Mouse (Mus musculus): ENCODE data around the gene Ptprd. TPM values are rescaled to one million over a fixed set of nuclear protein-coding genes. Genes with fewer than 3 reads are reported as not detected.
"Not testable (repeated sequence)": the region's sequence is repeated elsewhere in the genome, so short reads cannot be mapped to it uniquely, and the experiment has no call there.

The Ptprd gene
- total RNA-seq, 1 experiment = 1.3 TPM

DNA sequence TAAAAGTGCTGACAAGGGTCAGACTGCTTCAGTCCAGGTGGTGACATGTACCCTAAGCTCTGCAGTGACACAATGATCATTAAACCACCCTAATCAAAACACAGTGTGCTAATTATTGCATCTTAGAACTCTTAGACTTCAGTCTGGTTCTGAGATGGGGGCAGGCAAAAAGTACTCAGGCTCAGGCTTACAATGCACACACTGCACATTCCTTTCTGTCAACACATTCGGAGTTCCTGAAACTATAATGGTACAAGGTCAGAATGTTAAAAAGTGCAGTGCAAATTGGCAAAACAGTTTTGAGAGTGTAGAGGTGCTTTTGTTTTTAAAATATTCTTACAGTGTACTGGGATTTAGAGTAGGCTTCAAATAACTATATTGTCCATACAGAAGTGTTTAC lies 2167.0 kb downstream of the Ptprd start:
- Histone ChIP-seq H3K4me1 (ENCODE audit: control insufficient read depth in 2 of 2, insufficient read depth in 2 of 2, low read length in 2 of 2, poor library complexity in 1 of 2) (no peaks in the 10 kb centered on the region), H3K9me3 (ENCODE audit: control insufficient read depth, insufficient read depth, low read depth, low read length) (no peaks in the 10 kb centered on the region), H3K36me3 (ENCODE audit: control insufficient read depth, insufficient read depth, low read length, poor library complexity, severe bottlenecking) (no peaks in the 10 kb centered on the region), H3K27ac (ENCODE audit: insufficient read depth, low read depth, low read length, poor library complexity, severe bottlenecking) (no peak overlapping the region), H3K4me3 (ENCODE audit: insufficient read depth in 1 of 2, low read depth in 1 of 2, low read length in 2 of 2, poor library complexity in 1 of 2, severe bottlenecking in 1 of 2) (no peak overlapping the region), H3K9ac (ENCODE audit: insufficient read depth, low read depth, low read length, poor library complexity, severe bottlenecking) (no peak overlapping the region)
- in situ Hi-C loops (cut with MboI; ENCODE audit: low sequenced_read_pairs in 2 of 2, unreplicated experiment in 2 of 2) = loop anchor here (25.0 kb wide), 1 partner anchor 333 kb away; no protein-coding TSS in a partner anchor
- TF ChIP-seq ZNF384 (IDR thresholded peaks at IDR 0.05; ENCODE audit: low read depth, low read length) = no peak
- TF ChIP-seq ZC3H11A (IDR thresholded peaks at IDR 0.05; ENCODE audit: borderline replicate concordance, low read depth, low read length) = no peak
- no peak for TF ChIP-seq CHD2 (IDR thresholded peaks at IDR 0.05; ENCODE audit: low read depth, low read length)
- no peak for TF ChIP-seq HCFC1 (IDR thresholded peaks at IDR 0.05; ENCODE audit: borderline replicate concordance, insufficient read depth, low read length)
- TF ChIP-seq MAFK (IDR thresholded peaks at IDR 0.05; ENCODE audit: insufficient read depth, low read depth, low read length) = no peak
- no peak for DNase-seq (ENCODE audit: low read depth, low spot score)

DNA sequence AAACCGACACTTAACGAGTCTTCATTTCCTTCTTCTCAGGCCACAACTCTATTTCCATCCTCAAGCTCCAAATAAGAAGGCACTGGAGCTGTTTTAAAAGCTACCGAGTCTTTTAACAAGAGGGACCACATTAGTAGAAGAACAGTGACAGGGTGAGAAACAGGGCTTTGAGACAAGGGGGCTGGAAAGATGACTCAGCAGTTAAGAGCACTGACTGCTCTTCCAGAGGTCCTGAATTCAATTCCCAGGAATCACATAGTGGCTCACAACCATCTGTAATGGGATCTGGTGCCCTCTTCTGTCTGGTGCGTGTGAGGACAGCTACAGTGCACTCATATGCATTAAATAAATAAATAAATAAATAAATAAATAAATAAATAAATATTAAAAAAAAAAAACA lies 2174.6 kb downstream of the Ptprd start:
- H3K9ac ChIP-seq (ENCODE audit: insufficient read depth, low read depth, low read length, poor library complexity, severe bottlenecking); H3K36me3 ChIP-seq (ENCODE audit: control insufficient read depth, insufficient read depth, low read length, poor library complexity, severe bottlenecking); DNase-seq (ENCODE audit: low read depth, low spot score); H3K4me1 ChIP-seq (ENCODE audit: control insufficient read depth in 2 of 2, insufficient read depth in 2 of 2, low read length in 2 of 2, poor library complexity in 1 of 2); H3K4me3 ChIP-seq (ENCODE audit: insufficient read depth in 1 of 2, low read depth in 1 of 2, low read length in 2 of 2, poor library complexity in 1 of 2, severe bottlenecking in 1 of 2); H3K27ac ChIP-seq (ENCODE audit: insufficient read depth, low read depth, low read length, poor library complexity, severe bottlenecking); H3K9me3 ChIP-seq (ENCODE audit: control insufficient read depth, insufficient read depth, low read depth, low read length): not testable (repeated sequence)
- TF ChIP-seq MAFK (IDR thresholded peaks at IDR 0.05; ENCODE audit: insufficient read depth, low read depth, low read length) (peak; percentile 93), ZC3H11A (IDR thresholded peaks at IDR 0.05; ENCODE audit: borderline replicate concordance, low read depth, low read length) (peak; percentile 47; the same call in 1 of the 2 replicates)
- in situ Hi-C loops (cut with MboI; ENCODE audit: low sequenced_read_pairs in 2 of 2, unreplicated experiment in 2 of 2) = loop anchor here (25.0 kb wide), 1 partner anchor 325 kb away; no protein-coding TSS in a partner anchor

DNA sequence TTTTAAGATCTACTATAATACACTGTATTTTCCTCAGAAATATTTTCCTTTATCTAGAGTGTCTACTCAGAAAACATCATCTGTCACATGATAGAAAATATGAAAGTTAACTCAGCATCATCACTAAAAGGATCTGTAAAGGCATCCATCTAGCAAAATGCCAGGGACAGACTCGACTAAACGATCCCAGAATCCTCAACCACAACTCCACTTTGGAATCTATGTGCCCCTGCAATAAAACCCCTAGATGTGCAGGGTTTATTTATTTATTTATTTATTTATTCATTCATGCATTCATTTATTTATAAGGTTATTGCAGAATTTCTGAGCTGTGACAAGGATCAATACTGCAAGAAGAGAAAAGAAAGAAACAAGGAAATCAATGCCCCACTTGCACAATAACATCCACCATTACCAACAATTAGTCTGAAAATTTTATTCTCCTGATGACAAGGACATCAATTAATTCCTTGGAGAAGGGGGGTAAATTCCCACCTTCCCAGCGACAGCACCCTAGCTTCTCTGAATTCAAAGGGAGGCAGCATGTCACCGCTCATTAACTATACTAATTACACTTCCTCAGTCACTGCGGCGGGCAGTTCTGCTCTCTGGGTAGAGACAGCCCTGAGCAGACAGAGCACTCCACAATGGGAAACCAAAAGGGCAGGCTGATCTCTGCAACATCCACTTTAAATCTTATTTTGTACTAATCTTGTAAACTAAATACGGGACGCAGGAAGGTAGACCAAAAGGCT lies 2186.0 kb downstream of the Ptprd start:
- Histone ChIP-seq H3K4me3 (ENCODE audit: insufficient read depth in 1 of 2, low read depth in 1 of 2, low read length in 2 of 2, poor library complexity in 1 of 2, severe bottlenecking in 1 of 2) (no peak overlapping the region), H3K27ac (ENCODE audit: insufficient read depth, low read depth, low read length, poor library complexity, severe bottlenecking) (no peak overlapping the region), H3K4me1 (ENCODE audit: control insufficient read depth in 2 of 2, insufficient read depth in 2 of 2, low read length in 2 of 2, poor library complexity in 1 of 2) (no peaks in the 10 kb centered on the region), H3K36me3 (ENCODE audit: control insufficient read depth, insufficient read depth, low read length, poor library complexity, severe bottlenecking) (no peaks in the 10 kb centered on the region), H3K9me3 (ENCODE audit: control insufficient read depth, insufficient read depth, low read depth, low read length) (no peaks in the 10 kb centered on the region), H3K9ac (ENCODE audit: insufficient read depth, low read depth, low read length, poor library complexity, severe bottlenecking) (no peak overlapping the region)
- in situ Hi-C loops (cut with MboI; ENCODE audit: low sequenced_read_pairs in 2 of 2, unreplicated experiment in 2 of 2) = loop anchor here (25.0 kb wide), 1 partner anchor 313 kb away; no protein-coding TSS in a partner anchor
- DNase-seq (ENCODE audit: low read depth, low spot score) = no peak
- TF ChIP-seq ZC3H11A (IDR thresholded peaks at IDR 0.05; ENCODE audit: borderline replicate concordance, low read depth, low read length) (no peak), MAFK (IDR thresholded peaks at IDR 0.05; ENCODE audit: insufficient read depth, low read depth, low read length) (no peak)

DNA sequence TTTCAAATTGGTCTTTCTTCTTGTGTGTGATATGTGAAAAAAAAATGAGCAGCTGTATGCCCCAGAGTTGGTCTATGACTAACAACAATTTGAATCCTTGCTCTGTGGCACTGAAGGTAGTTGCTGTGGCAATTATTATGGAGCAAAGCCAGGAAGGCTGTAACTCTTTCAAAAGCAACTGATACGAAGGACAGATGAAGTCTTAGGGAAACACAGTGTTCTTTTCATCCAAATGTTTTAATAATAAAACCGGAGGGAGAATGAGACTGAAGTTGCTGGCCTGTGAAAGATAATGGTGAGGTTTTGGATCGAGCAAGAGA lies 2187.3 kb downstream of the Ptprd start:
- no peak for DNase-seq (ENCODE audit: low read depth, low spot score)
- H3K36me3 ChIP-seq (ENCODE audit: control insufficient read depth, insufficient read depth, low read length, poor library complexity, severe bottlenecking) = no peaks in the 10 kb centered on the region
- H3K27ac ChIP-seq (ENCODE audit: insufficient read depth, low read depth, low read length, poor library complexity, severe bottlenecking) = no peak overlapping the region
- no peaks in the 10 kb centered on the region for H3K9me3 ChIP-seq (ENCODE audit: control insufficient read depth, insufficient read depth, low read depth, low read length)
- TF ChIP-seq CHD2 (IDR thresholded peaks at IDR 0.05; ENCODE audit: low read depth, low read length) (no peak), MAFK (IDR thresholded peaks at IDR 0.05; ENCODE audit: insufficient read depth, low read depth, low read length) (no peak), ZNF384 (IDR thresholded peaks at IDR 0.05; ENCODE audit: low read depth, low read length) (no peak), ZC3H11A (IDR thresholded peaks at IDR 0.05; ENCODE audit: borderline replicate concordance, low read depth, low read length) (no peak), HCFC1 (IDR thresholded peaks at IDR 0.05; ENCODE audit: borderline replicate concordance, insufficient read depth, low read length) (no peak)
- H3K4me1 ChIP-seq (ENCODE audit: control insufficient read depth in 2 of 2, insufficient read depth in 2 of 2, low read length in 2 of 2, poor library complexity in 1 of 2) = no peaks in the 10 kb centered on the region
- no peak overlapping the region for H3K9ac ChIP-seq (ENCODE audit: insufficient read depth, low read depth, low read length, poor library complexity, severe bottlenecking)
- in situ Hi-C loops (cut with MboI; ENCODE audit: low sequenced_read_pairs in 2 of 2, unreplicated experiment in 2 of 2) = no loop called here
- H3K4me3 ChIP-seq (ENCODE audit: insufficient read depth in 1 of 2, low read depth in 1 of 2, low read length in 2 of 2, poor library complexity in 1 of 2, severe bottlenecking in 1 of 2) = no peak overlapping the region
